Mouse (Mus musculus): ENCODE results near the gene Gldc. TPM values are rescaled to one million over a fixed set of nuclear protein-coding genes. Genes with fewer than 3 reads are reported as not detected.

The Gldc gene
- polyA plus RNA-seq, 1 experiment from 2014 or later: 13.9 TPM

DNA sequence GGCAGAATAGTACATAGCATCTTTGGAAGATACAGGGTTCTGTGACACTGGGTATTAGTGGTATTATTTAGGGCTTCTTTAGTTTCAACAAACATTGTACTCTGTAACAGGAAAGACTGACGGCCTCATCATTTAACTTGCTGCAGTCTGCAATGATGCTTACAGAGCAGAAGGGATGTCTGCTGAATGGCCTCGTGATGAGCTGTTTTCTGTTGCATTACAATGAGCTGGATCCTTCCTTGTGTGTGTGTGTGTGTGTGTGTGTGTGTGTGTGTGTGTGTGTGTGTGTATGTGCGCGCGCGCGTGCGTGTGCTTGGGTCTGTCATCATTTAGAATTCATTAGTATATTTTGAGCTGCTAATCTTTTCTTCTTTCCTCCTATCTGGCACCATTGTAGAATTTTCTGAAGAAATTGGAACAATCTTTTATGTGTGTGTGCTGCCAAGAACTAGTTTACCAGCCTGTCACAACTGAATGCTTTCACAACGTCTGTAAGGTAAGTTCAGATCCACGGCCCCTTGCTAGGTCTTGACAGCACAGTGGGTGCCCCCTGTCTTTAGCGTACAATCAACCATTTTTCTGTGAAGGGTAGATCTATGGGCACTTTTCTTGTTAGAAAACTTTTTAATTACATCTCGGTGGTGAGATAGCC lies 83.5 kb downstream of the Gldc start:
- no peaks in the 10 kb centered on the region for H3K27me3 ChIP-seq (ENCODE audit: low read depth, poor library complexity, severe bottlenecking)
- H3K27ac ChIP-seq: no peak overlapping the region
- WGBS: 95% methylated on average over 12 of the region's 12 CpGs
- no peak for DNase-seq (ENCODE audit: low spot score)
- peaks cover 100% of the 10 kb centered on the region for H3K36me3 ChIP-seq
- H3K4me3 ChIP-seq: no peak overlapping the region
- peaks cover 18% of the 10 kb centered on the region for H3K4me1 ChIP-seq
- H3K9me3 ChIP-seq (replicated peaks): no peaks in the 10 kb centered on the region

DNA sequence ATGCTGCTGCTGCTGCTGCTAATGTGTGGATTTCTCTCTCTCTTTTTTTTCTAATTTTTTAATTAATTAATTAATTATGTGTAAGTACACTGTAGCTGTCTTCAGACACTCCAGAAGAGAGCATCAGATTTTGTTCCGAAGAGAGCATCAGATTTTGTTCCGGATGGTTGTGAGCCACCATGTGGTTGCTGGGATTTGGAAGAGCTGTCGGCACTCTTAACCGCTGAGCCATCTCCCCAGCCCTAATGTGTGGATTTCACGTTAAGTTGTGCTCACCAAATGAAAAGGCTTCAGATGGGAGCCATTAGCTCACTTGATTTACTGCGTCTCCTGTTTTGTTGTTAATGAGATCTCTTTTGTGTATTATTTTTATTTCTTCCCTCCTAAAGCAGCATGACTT lies 85.1 kb downstream of the Gldc start:
- no peaks in the 10 kb centered on the region for H3K27me3 ChIP-seq (ENCODE audit: low read depth, poor library complexity, severe bottlenecking)
- H3K4me3 ChIP-seq: no peak overlapping the region
- peaks cover 100% of the 10 kb centered on the region for H3K36me3 ChIP-seq
- peaks cover 2% of the 10 kb centered on the region for H3K4me1 ChIP-seq
- DNase-seq (ENCODE audit: low spot score): no peak
- 79% methylated on average over 6 of the region's 6 CpGs for WGBS
- no peak overlapping the region for H3K27ac ChIP-seq
- H3K9me3 ChIP-seq (replicated peaks): no peaks in the 10 kb centered on the region

DNA sequence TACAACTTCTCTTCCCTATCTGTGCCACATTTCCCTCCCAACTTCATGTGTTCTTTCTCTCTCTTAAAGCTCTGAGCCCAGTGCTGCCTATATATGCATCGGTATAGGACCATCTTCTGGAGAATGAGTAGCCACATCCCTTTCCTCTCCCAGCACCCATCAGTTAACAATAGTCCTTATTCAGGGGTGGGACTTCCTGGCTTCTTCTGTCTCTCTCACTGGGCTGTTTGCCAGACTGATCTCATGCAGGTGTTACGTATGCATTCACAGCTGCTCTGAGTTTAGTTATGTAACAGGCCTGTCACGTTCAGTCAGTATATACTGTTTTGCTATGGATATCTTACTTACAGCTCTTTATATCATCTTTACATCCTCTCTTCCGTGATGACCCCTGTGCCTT lies 109.4 kb downstream of the Gldc start:
- no peak for DNase-seq (ENCODE audit: low spot score)

DNA sequence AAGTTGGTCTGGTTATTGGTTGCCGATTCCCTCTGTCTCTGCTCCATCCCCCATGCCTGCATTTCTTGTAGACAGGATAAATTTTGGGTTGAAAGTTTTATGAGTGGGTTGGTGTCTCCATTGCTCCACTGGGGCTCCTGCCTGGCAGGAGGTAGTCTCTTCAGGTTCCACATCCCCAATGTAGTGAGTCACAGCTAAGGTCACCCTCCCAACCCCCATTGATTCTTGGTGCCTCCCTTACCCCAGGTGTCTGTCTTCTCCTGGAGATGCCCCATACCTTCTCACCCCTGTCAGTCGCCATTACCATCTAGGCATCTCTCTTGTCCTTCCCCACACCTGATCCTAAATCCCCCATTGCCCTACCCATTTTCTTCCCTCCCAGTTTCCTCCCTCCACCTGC lies 121.0 kb downstream of the Gldc start:
- H3K4me1 ChIP-seq: no peaks in the 10 kb centered on the region
- H3K4me3 ChIP-seq: no peak overlapping the region
- WGBS: 87% methylated on average over 2 of the region's 2 CpGs
- H3K27me3 ChIP-seq (ENCODE audit: low read depth, poor library complexity, severe bottlenecking): no peaks in the 10 kb centered on the region
- no peak overlapping the region for H3K27ac ChIP-seq
- H3K9me3 ChIP-seq (replicated peaks): no peaks in the 10 kb centered on the region
- no peak for DNase-seq (ENCODE audit: low spot score)
- peaks cover 65% of the 10 kb centered on the region for H3K36me3 ChIP-seq

More for the DNA sequence above, 109.4 kb downstream of the Gldc start:
- H3K4me1 ChIP-seq: no peaks in the 10 kb centered on the region
- WGBS: 91% methylated on average over 4 of the region's 4 CpGs
- H3K4me3 ChIP-seq: no peak overlapping the region
- no peak overlapping the region for H3K27ac ChIP-seq
- peaks cover 47% of the 10 kb centered on the region for H3K36me3 ChIP-seq
- no peaks in the 10 kb centered on the region for H3K9me3 ChIP-seq (replicated peaks)
- no peaks in the 10 kb centered on the region for H3K27me3 ChIP-seq (ENCODE audit: low read depth, poor library complexity, severe bottlenecking)

DNA sequence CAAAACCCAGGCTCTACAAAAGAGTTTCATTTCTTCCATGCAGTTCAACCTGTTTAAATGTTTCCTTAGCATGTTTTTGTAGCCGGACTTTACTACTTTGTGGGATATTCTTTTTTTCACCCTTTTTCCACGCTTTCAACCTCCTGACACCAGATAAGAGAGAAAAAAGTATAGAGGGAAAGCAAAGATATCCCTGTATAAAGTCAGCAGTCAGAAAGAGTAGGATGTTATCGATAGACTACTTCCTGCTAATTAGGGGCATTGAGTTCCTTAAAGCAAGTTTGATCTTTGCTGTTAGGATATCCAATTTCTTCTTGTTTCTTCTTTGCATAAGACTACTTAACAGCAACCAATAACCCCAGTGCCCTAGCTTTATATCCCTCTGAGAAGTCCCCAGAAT lies 123.8 kb downstream of the Gldc start:
- 89% methylated on average over 3 of the region's 3 CpGs for WGBS
- H3K36me3 ChIP-seq: peaks cover 68% of the 10 kb centered on the region

DNA sequence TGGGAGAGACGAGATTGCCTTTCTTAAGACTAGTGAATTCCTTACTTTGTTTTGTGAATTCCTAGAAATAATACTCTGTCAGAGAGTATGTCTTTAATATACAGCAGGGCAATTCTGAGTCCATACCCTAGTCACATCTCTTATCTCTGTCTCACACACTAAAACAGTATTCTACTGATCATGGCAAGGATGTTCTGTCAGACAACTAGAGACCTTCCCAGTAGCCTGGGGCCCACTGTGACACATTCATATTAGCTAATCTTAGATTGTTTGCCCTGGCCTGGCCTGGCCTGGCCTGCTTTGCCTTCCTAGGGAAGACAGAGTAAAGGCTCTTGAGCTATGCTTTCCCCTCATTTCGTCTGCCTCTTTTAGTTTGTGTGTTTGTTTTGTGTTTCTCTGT lies 124.6 kb downstream of the Gldc start:
- no peak overlapping the region for H3K27ac ChIP-seq
- DNase-seq (ENCODE audit: low spot score): no peak
- peaks cover 73% of the 10 kb centered on the region for H3K36me3 ChIP-seq
- H3K9me3 ChIP-seq (replicated peaks): no peaks in the 10 kb centered on the region
- H3K27me3 ChIP-seq (ENCODE audit: low read depth, poor library complexity, severe bottlenecking): no peaks in the 10 kb centered on the region
- 89% methylated on average over 2 of the region's 2 CpGs for WGBS
- H3K4me3 ChIP-seq: no peak overlapping the region
- no peaks in the 10 kb centered on the region for H3K4me1 ChIP-seq

More for the DNA sequence above, 123.8 kb downstream of the Gldc start:
- Histone ChIP-seq H3K27me3 (ENCODE audit: low read depth, poor library complexity, severe bottlenecking) (no peaks in the 10 kb centered on the region), H3K27ac (no peak overlapping the region), H3K4me3 (no peak overlapping the region), H3K4me1 (no peaks in the 10 kb centered on the region), H3K9me3 (replicated peaks) (no peaks in the 10 kb centered on the region)
- DNase-seq (ENCODE audit: low spot score): no peak

Other genes starting within 250 kb of the Gldc start
- gene Trpd52l3, start 171.6 kb downstream of the Gldc start, polyA plus RNA-seq (2016; fragmentation: Nextera tagmentation; extraction: Ambion mirVana): not detected in 2 replicates
- gene Uhrf2, start 144.9 kb downstream of the Gldc start, polyA plus RNA-seq (2016; fragmentation: Nextera tagmentation; extraction: Ambion mirVana): 74.2 and 85.1 TPM in 2 replicates
- not detected in 2 replicates for gene Mbl2, start 57.5 kb upstream of the Gldc start, polyA plus RNA-seq (2016; fragmentation: Nextera tagmentation; extraction: Ambion mirVana)

Data from limb, embryonic 10.5 days (tissue).